Mouse (Mus musculus): ENCODE data around the gene Krtdap. TPM values are rescaled to one million over a fixed set of nuclear protein-coding genes. Genes with fewer than 3 reads are reported as not detected.
A peak's percentile ranks its signal among the peaks of the same experiment; 100 is the strongest.

Gene Krtdap
- polyA plus RNA-seq, 1 experiment from 2014 or later: 557 TPM

- DNase-seq (ENCODE audit: low spot score) (no peak), ATAC-seq (ENCODE audit: low read depth) (no peak)
- no peaks in the 10 kb centered on the region for H3K9me3 ChIP-seq (ENCODE audit: control insufficient read depth, low read length)
- H3K27ac ChIP-seq (replicated peaks; ENCODE audit: low read depth, low read length): no peak overlapping the region
- H3K9ac ChIP-seq (ENCODE audit: low read depth, low read length): no peak overlapping the region
- H3K4me2 ChIP-seq (ENCODE audit: low read depth, low read length): no peak overlapping the region
- no peak overlapping the region for H3K4me3 ChIP-seq (ENCODE audit: low read depth, low read length)
- no peaks in the 10 kb centered on the region for H3K36me3 ChIP-seq (ENCODE audit: control insufficient read depth, insufficient read depth, low read length)
- 61% methylated on average over 4 of the region's 4 CpGs for WGBS
- no peaks in the 10 kb centered on the region for H3K4me1 ChIP-seq (ENCODE audit: control insufficient read depth, insufficient read depth, low read length)
- no peaks in the 10 kb centered on the region for H3K27me3 ChIP-seq (replicated peaks; ENCODE audit: control insufficient read depth, insufficient read depth, low read length)
Measured at GRCm38 (mm10) chr7:30781792-30782191, 5.9 kb upstream of the Krtdap start.

- no peak overlapping the region for H3K9ac ChIP-seq (ENCODE audit: low read depth, low read length)
- DNase-seq (ENCODE audit: low spot score): no peak
- WGBS: 75% methylated on average over 3 of the region's 3 CpGs
- H3K4me1 ChIP-seq (ENCODE audit: control insufficient read depth, insufficient read depth, low read length): no peaks in the 10 kb centered on the region
- H3K9me3 ChIP-seq (ENCODE audit: control insufficient read depth, low read length): no peaks in the 10 kb centered on the region
- ATAC-seq (ENCODE audit: low read depth): no peak
- no peak overlapping the region for H3K4me2 ChIP-seq (ENCODE audit: low read depth, low read length)
- no peak overlapping the region for H3K27ac ChIP-seq (replicated peaks; ENCODE audit: low read depth, low read length)
- no peaks in the 10 kb centered on the region for H3K36me3 ChIP-seq (ENCODE audit: control insufficient read depth, insufficient read depth, low read length)
- no peaks in the 10 kb centered on the region for H3K27me3 ChIP-seq (replicated peaks; ENCODE audit: control insufficient read depth, insufficient read depth, low read length)
- no peak overlapping the region for H3K4me3 ChIP-seq (ENCODE audit: low read depth, low read length)
Measured at GRCm38 (mm10) chr7:30782658-30783057, 5.0 kb upstream of the Krtdap start.

GRCm38 (mm10) chr7:30785154-30785553, 2.5 kb upstream of the Krtdap start:
- no peak overlapping the region for H3K9ac ChIP-seq (ENCODE audit: low read depth, low read length)
- no peak overlapping the region for H3K27ac ChIP-seq (replicated peaks; ENCODE audit: low read depth, low read length)
- H3K4me3 ChIP-seq (ENCODE audit: low read depth, low read length): no peak overlapping the region
- H3K9me3 ChIP-seq (ENCODE audit: control insufficient read depth, low read length): no peaks in the 10 kb centered on the region
- DNase-seq (ENCODE audit: low spot score) (no peak), ATAC-seq (ENCODE audit: low read depth) (no peak)
- H3K36me3 ChIP-seq (ENCODE audit: control insufficient read depth, insufficient read depth, low read length): no peaks in the 10 kb centered on the region
- no peaks in the 10 kb centered on the region for H3K4me1 ChIP-seq (ENCODE audit: control insufficient read depth, insufficient read depth, low read length)
- no peaks in the 10 kb centered on the region for H3K27me3 ChIP-seq (replicated peaks; ENCODE audit: control insufficient read depth, insufficient read depth, low read length)
- whole genome bisulfite sequencing: 53% methylated on average over 1 of the region's 1 CpGs
- H3K4me2 ChIP-seq (ENCODE audit: low read depth, low read length): no peak overlapping the region

DNA sequence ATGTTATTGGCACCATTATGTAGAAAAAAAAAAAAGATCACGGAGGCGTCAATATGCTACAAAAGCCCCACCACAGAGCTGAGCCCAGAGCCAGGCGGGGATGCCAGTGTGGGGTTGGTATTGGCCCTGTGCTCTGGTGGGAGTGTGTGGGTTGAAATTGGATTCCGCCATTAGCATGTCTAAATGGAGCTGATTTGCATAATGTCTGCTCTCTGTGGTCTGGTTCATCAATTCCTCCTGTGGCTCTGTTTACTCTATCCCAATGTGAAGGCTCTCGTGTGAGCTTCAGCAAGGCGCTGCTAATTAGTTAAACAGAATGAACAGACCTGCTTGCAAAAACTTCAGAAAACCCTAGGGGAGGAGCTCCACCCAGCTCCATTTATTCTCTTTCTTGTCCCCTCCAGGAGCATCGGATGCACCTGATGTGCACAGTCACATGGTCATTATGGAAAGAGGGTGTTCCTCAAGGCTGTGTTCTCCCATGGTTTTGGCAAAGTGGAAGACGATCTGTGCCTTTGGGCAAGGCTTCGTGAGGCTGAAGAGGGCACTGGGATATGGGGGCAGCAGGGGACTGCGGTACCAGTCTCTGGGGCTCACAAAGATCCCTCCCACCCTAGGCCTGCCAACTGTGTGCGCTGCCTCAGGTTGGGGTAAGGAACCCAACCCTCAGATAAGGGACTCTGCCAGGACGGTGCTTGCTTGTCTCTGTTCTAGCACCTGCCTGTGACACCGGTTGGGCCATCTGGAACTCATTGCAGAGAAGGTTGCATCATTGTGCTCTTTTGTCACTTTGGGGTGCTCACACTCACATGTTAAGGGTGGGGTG, 1.8 kb upstream of the Krtdap start:
- Histone ChIP-seq H3K27ac (replicated peaks; ENCODE audit: low read depth, low read length) (no peak overlapping the region), H3K4me2 (ENCODE audit: low read depth, low read length) (no peak overlapping the region), H3K27me3 (replicated peaks; ENCODE audit: control insufficient read depth, insufficient read depth, low read length) (no peaks in the 10 kb centered on the region), H3K4me1 (ENCODE audit: control insufficient read depth, insufficient read depth, low read length) (no peaks in the 10 kb centered on the region), H3K9ac (ENCODE audit: low read depth, low read length) (no peak overlapping the region), H3K9me3 (ENCODE audit: control insufficient read depth, low read length) (no peaks in the 10 kb centered on the region), H3K4me3 (ENCODE audit: low read depth, low read length) (no peak overlapping the region), H3K36me3 (ENCODE audit: control insufficient read depth, insufficient read depth, low read length) (no peaks in the 10 kb centered on the region)
- DNase-seq (ENCODE audit: low spot score) (no peak), ATAC-seq (ENCODE audit: low read depth) (0 out of 2 replicates have a peak, but pooled peaks have one; percentile 45)
- 67% methylated on average over 13 of the region's 13 CpGs for WGBS

DNA sequence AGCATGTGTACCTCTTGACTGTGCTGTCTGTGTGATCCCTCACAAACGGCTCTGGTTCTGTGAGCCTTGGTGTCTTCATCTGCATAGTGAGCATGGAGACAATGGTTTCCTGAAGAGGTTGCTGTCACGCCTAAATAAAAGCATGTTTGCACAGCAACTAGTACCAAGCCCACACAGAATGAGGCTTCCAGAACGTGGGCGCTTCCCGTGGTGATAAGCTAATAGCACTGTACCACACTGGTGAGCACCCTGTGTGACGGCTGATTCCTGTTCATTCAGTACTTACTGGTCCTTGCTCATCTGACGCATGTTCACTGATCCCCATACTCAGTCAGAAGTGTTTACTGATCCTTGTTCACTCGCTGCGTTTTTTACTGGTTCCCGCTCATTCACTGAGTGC, 2.4 kb downstream of the Krtdap start:
- 75% methylated on average over 10 of the region's 10 CpGs for WGBS
- H3K9me3 ChIP-seq (ENCODE audit: control insufficient read depth, low read length): no peaks in the 10 kb centered on the region
- H3K27ac ChIP-seq (replicated peaks; ENCODE audit: low read depth, low read length): no peak overlapping the region
- DNase-seq (ENCODE audit: low spot score) (no peak), ATAC-seq (ENCODE audit: low read depth) (no peak)
- H3K4me2 ChIP-seq (ENCODE audit: low read depth, low read length): no peak overlapping the region
- H3K36me3 ChIP-seq (ENCODE audit: control insufficient read depth, insufficient read depth, low read length): no peaks in the 10 kb centered on the region
- H3K4me1 ChIP-seq (ENCODE audit: control insufficient read depth, insufficient read depth, low read length): no peaks in the 10 kb centered on the region
- no peaks in the 10 kb centered on the region for H3K27me3 ChIP-seq (replicated peaks; ENCODE audit: control insufficient read depth, insufficient read depth, low read length)
- H3K9ac ChIP-seq (ENCODE audit: low read depth, low read length): no peak overlapping the region
- H3K4me3 ChIP-seq (ENCODE audit: low read depth, low read length): no peak overlapping the region

DNA sequence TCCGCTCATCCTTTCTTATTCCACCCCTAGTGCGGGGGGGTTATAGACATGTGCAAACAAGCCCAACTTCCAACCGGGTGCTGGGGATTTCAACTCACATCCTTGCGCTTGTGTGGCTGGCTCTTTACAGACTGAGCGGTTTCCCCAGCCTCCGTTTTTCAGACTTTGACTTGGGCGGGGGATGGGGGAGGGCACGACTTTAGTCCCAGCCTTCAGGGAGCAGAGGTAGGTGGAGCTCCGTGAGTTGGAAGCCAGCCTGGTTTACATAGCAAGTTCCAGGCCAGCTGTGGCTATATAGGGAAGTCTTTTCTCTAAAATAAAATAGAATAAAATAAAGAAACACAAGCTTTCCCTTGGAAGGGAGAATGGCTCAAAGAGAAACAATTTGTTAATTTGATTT, 4.2 kb downstream of the Krtdap start:
- Histone ChIP-seq H3K4me2 (ENCODE audit: low read depth, low read length) (no peak overlapping the region), H3K4me3 (ENCODE audit: low read depth, low read length) (no peak overlapping the region), H3K9me3 (ENCODE audit: control insufficient read depth, low read length) (no peaks in the 10 kb centered on the region), H3K9ac (ENCODE audit: low read depth, low read length) (no peak overlapping the region), H3K4me1 (ENCODE audit: control insufficient read depth, insufficient read depth, low read length) (no peaks in the 10 kb centered on the region), H3K36me3 (ENCODE audit: control insufficient read depth, insufficient read depth, low read length) (no peaks in the 10 kb centered on the region), H3K27ac (replicated peaks; ENCODE audit: low read depth, low read length) (no peak overlapping the region), H3K27me3 (replicated peaks; ENCODE audit: control insufficient read depth, insufficient read depth, low read length) (no peaks in the 10 kb centered on the region)
- ATAC-seq (ENCODE audit: low read depth) (peak; percentile 69), DNase-seq (ENCODE audit: low spot score) (peak; percentile 66)
- WGBS: 19% methylated on average over 9 of the region's 9 CpGs

GRCm38 (mm10) chr7:30794921-30795320, 7.2 kb downstream of the Krtdap start:
- DNase-seq (ENCODE audit: low spot score) (peak; percentile 17), ATAC-seq (ENCODE audit: low read depth) (no peak)
- Histone ChIP-seq H3K36me3 (ENCODE audit: control insufficient read depth, insufficient read depth, low read length) (no peaks in the 10 kb centered on the region), H3K4me1 (ENCODE audit: control insufficient read depth, insufficient read depth, low read length) (no peaks in the 10 kb centered on the region), H3K27ac (replicated peaks; ENCODE audit: low read depth, low read length) (no peak overlapping the region), H3K27me3 (replicated peaks; ENCODE audit: control insufficient read depth, insufficient read depth, low read length) (no peaks in the 10 kb centered on the region), H3K9me3 (ENCODE audit: control insufficient read depth, low read length) (no peaks in the 10 kb centered on the region; the same call in 1 of the 2 replicates), H3K4me2 (ENCODE audit: low read depth, low read length) (no peak overlapping the region), H3K4me3 (ENCODE audit: low read depth, low read length) (no peak overlapping the region), H3K9ac (ENCODE audit: low read depth, low read length) (no peak overlapping the region)

GRCm38 (mm10) chr7:30796790-30797189, 9.1 kb downstream of the Krtdap start:
- no peak overlapping the region for H3K4me2 ChIP-seq (ENCODE audit: low read depth, low read length)
- no peaks in the 10 kb centered on the region for H3K4me1 ChIP-seq (ENCODE audit: control insufficient read depth, insufficient read depth, low read length)
- H3K9ac ChIP-seq (ENCODE audit: low read depth, low read length): no peak overlapping the region
- H3K4me3 ChIP-seq (ENCODE audit: low read depth, low read length): no peak overlapping the region
- no peaks in the 10 kb centered on the region for H3K27me3 ChIP-seq (replicated peaks; ENCODE audit: control insufficient read depth, insufficient read depth, low read length)
- H3K27ac ChIP-seq (replicated peaks; ENCODE audit: low read depth, low read length): no peak overlapping the region
- peaks cover 8% of the 10 kb centered on the region; the same call in 1 of the 2 replicates for H3K9me3 ChIP-seq (ENCODE audit: control insufficient read depth, low read length)
- no peaks in the 10 kb centered on the region for H3K36me3 ChIP-seq (ENCODE audit: control insufficient read depth, insufficient read depth, low read length)
- ATAC-seq (ENCODE audit: low read depth): 0 out of 2 replicates have a peak, but pooled peaks have one; percentile 22
- DNase-seq (ENCODE audit: low spot score): peak; percentile 43
- WGBS: 68% methylated on average over 1 of the region's 1 CpGs

- Histone ChIP-seq H3K27ac (replicated peaks; ENCODE audit: low read depth, low read length) (no peak overlapping the region), H3K27me3 (replicated peaks; ENCODE audit: control insufficient read depth, insufficient read depth, low read length) (no peaks in the 10 kb centered on the region), H3K9ac (ENCODE audit: low read depth, low read length) (no peak overlapping the region), H3K4me2 (ENCODE audit: low read depth, low read length) (no peak overlapping the region), H3K4me1 (ENCODE audit: control insufficient read depth, insufficient read depth, low read length) (no peaks in the 10 kb centered on the region), H3K36me3 (ENCODE audit: control insufficient read depth, insufficient read depth, low read length) (no peaks in the 10 kb centered on the region), H3K4me3 (ENCODE audit: low read depth, low read length) (no peak overlapping the region), H3K9me3 (ENCODE audit: control insufficient read depth, low read length) (peaks cover 8% of the 10 kb centered on the region; the same call in 1 of the 2 replicates)
- ATAC-seq (ENCODE audit: low read depth) (no peak), DNase-seq (ENCODE audit: low spot score) (no peak)
Measured at GRCm38 (mm10) chr7:30800653-30801052, 13.0 kb downstream of the Krtdap start.

Measured in embryonic facial prominence, embryonic 14.5 days (tissue).